Mouse (Mus musculus) heart, adult 2 months (tissue): ENCODE measurements around the gene Gm45808.

Experiments
- CTCF ChIP-seq: fragments of 200-600 bp; IDR thresholded peaks from 2 replicates; pipeline ENCODE4 v1.8.1; 2022; ENCODE audit warnings: antibody characterized with exemption, mild to moderate bottlenecking, moderate library complexity
- POLR2A ChIP-seq: fragments of 200-500 bp; IDR thresholded peaks from 2 replicates; pipeline ENCODE4 v1.6.1; 2011; ENCODE audit warnings: mild to moderate bottlenecking, low read depth, low read length, control low read depth; ENCODE audit not compliant: insufficient read depth

DNA sequence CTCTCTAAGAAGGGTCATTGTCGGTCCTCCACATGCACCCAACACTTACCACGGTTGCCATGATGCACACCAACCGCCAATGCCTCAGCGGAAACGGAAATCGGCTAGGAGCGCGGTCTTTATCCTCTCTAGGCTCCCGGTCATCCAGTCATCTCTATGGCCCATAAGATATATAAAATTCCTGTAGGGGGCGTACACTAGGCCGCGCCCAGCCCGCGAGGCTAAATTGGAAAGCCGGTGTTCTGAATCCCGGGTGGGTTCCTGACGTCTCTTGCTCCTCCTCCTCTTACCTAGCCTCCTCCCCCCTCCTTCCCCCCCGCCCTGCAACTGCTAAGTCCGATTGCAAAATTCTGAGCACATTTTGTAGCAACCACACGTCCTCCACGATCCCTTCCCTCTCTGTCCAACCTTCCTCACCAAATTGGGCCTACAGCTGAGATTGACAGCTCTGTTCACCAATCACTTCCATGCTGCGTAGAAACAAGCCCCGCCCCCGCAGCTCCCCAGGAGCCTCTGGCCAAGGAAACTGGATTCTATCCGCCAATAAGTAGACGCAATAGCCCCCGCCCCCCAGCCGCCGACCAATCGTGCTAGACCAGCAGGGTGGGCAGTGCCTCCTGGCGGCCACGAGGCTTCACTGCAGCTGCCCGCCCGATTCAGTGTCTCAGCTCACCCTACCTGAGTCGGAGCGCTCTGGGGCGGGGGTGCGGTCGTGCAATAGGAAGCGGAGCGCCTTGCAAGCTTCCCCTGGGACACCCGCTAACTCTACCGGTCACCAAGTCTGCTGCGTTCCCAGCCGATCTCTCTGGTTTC lies 52.2 kb downstream of the Gm45808 start, which contains the start of gene Gys1:
- peak; percentile 72 for TF ChIP-seq CTCF
- TF ChIP-seq POLR2A, result peak; percentile 75
